Mouse (Mus musculus) small intestine, adult 2 months (tissue): ENCODE measurements around the gene Cyp2j12.

Experiments
- CTCF ChIP-seq: fragments of 200-500 bp; IDR thresholded peaks from 2 replicates; pipeline ENCODE4 v1.5.1; 2012; ENCODE audit warnings: low read depth, mild to moderate bottlenecking, control low read depth, inconsistent platforms, low read length, moderate library complexity, mixed read lengths; ENCODE audit not compliant: insufficient replicate concordance, insufficient read length; ENCODE audit errors: extremely low read depth
- POLR2A ChIP-seq: fragments of 200-500 bp; IDR thresholded peaks from 2 replicates; pipeline ENCODE4 v1.6.1; 2012; ENCODE audit warnings: low read depth, mild to moderate bottlenecking, control low read depth, inconsistent platforms, low read length, moderate library complexity

DNA sequence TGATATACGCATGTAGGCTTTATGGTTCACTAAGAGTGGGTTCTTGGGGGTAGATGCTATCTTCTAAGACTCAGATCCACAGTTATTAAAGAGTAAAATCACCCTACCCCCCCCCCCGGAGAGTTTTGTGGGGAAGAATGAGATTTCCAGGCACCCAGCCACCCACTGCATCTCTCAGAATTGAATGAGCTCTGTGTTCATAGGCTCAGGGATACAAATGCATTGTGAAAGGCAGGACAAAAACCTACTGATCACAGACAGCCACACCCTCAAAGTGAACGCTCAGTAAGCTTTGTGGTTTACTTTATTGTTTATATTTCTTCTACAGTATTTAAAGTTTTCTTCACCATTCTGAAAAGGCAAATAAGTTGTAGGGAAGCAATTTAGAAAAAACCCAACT is 6.7 kb downstream of the Cyp2j12 start:
- TF ChIP-seq CTCF = no peak
- TF ChIP-seq POLR2A = no peak
